Mouse (Mus musculus): Measurements from ENCODE around the gene Ephb1. TPM values are rescaled to one million over a fixed set of nuclear protein-coding genes. Genes with fewer than 3 reads are reported as not detected.

Ephb1 gene
- total and polyA plus RNA-seq, 3 experiments, result not detected

DNA sequence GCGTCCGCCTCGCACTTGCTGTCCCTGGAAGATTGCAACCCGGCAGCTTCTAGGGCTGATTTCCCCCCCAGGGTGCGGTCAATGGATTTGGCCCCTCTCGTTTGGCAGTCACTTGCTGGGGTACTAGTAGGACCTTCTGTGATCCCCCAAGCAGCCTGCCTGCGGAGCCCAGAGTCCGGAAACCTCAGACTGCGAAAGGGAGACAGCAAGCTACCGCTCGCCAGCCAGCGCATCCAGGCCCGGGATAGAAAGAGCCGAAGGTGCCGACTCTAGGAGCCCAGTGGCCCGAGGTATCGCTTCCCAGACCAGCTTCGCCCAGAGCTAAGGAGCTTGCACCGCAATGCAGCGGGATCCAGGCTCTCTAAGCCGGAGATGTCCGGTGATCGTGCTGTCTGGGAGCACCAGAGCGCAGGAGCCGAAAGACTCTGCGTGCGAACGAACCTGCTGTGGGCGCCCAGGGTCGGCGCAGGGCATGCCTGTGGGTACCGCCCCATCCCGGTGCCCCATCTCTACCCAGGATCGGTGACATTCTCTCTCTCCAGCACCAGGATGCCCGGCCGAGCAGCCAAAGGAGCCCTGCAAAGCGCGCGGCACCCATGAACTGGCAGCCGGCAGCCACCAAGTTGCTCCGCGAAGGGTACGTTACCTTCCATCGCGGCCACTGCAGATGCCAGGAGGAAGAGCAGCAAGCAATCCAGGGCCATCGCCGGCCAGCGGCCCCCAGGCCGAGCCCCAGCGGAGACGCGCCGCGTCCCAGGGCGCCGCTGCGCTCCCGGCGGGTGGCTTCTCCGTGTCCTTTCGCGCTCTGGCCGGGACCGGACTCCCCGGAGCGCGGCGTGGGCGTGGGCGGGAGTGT lies 629 bp downstream of the Ephb1 start:
- Histone ChIP-seq H3K4me3 (ENCODE audit: control insufficient read depth in 1 of 2, insufficient read depth in 1 of 2, low read depth in 2 of 2, low read length in 2 of 2) (no peak overlapping the region), H3K4me1 (ENCODE audit: control insufficient read depth in 1 of 2, insufficient read depth in 2 of 2, low read length in 2 of 2) (no peaks in the 10 kb centered on the region), H3K79me2 (ENCODE audit: control insufficient read depth, insufficient read depth, low read length, poor library complexity) (no peaks in the 10 kb centered on the region), H3K9me3 (replicated peaks; ENCODE audit: insufficient read depth, low read length) (no peaks in the 10 kb centered on the region), H3K36me3 (ENCODE audit: control insufficient read depth in 1 of 2, insufficient read depth in 2 of 2, low read length in 2 of 2) (no peaks in the 10 kb centered on the region), H3K27ac (ENCODE audit: control insufficient read depth, low read depth, low read length) (no peak overlapping the region), H3K9ac (ENCODE audit: control insufficient read depth, low read depth, low read length, poor library complexity, severe bottlenecking) (no peak overlapping the region), H3K27me3 (ENCODE audit: control insufficient read depth in 1 of 2, insufficient read depth in 2 of 2, low read length in 2 of 2) (no peaks in the 10 kb centered on the region)
- no peak for DNase-seq (ENCODE audit: low read depth, low spot score)
- TF ChIP-seq POLR2A (IDR thresholded peaks at IDR 0.05; ENCODE audit: control insufficient read depth in 1 of 2, insufficient read depth in 1 of 2, low read depth in 1 of 2, low read length in 2 of 2, poor library complexity in 1 of 2) (no peak), GATA1 (IDR thresholded peaks at IDR 0.05; ENCODE audit: low read depth, low read length) (no peak), POLR2AphosphoS2 (IDR thresholded peaks at IDR 0.05; ENCODE audit: low read length) (no peak), E2F4 (IDR thresholded peaks at IDR 0.05; ENCODE audit: borderline replicate concordance, low read depth, low read length) (no peak), TBP (IDR thresholded peaks at IDR 0.05; ENCODE audit: low read depth, low read length) (no peak), SIN3A (IDR thresholded peaks at IDR 0.05; ENCODE audit: low read length) (no peak), NELFE (IDR thresholded peaks at IDR 0.05; ENCODE audit: low read depth, low read length) (no peak), ZMIZ1 (IDR thresholded peaks at IDR 0.05; ENCODE audit: low read depth, low read length) (no peak), JUND (IDR thresholded peaks at IDR 0.05; ENCODE audit: low read depth, low read length) (no peak), ZC3H11A (IDR thresholded peaks at IDR 0.05; ENCODE audit: low read depth, low read length) (no peak), MAZ (IDR thresholded peaks at IDR 0.05; ENCODE audit: low read depth, low read length) (no peak), GABPA (IDR thresholded peaks at IDR 0.05; ENCODE audit: low read depth, low read length) (no peak), TAL1 (IDR thresholded peaks at IDR 0.05; ENCODE audit: low read length) (no peak), USF1 (IDR thresholded peaks at IDR 0.05; ENCODE audit: low read depth, low read length) (no peak), ETS1 (IDR thresholded peaks at IDR 0.05; ENCODE audit: low read depth, low read length) (no peak), MAX (IDR thresholded peaks at IDR 0.05; ENCODE audit: low read length) (no peak)

DNA sequence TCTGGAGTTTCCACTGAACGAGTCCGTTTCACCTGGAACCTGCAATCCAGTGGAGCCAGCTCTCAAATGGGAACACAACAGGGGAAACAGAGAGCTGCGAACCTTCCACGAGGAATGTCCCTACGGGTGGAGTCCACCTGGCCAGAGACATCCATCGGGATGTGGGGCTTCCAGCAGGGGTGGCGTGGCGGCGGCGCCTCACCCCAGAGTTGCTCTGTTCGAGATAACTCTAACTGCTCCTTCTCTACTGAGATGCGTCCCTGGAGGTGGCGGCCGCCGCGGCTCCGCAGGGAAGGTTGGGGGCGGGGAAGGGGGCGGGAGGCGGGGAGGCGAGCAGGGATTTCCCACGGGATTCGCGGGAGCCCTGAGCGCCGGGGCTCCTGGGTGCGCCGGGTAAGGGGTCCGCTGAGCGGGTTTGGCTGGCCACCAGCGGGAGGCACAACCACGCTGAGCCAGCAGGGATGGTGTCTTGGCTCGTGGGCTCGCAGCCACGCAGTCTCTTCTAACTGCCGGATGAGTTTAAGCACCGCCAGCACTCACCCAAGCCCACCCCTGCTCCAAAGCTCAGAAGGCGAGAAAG lies 1.3 kb downstream of the Ephb1 start:
- no peaks in the 10 kb centered on the region for H3K36me3 ChIP-seq (ENCODE audit: control insufficient read depth in 1 of 2, insufficient read depth in 2 of 2, low read length in 2 of 2)
- H3K9me3 ChIP-seq (replicated peaks; ENCODE audit: insufficient read depth, low read length), result no peaks in the 10 kb centered on the region
- no peak for DNase-seq (ENCODE audit: low read depth, low spot score)
- no peak overlapping the region for H3K9ac ChIP-seq (ENCODE audit: control insufficient read depth, low read depth, low read length, poor library complexity, severe bottlenecking)
- TF ChIP-seq MAX (IDR thresholded peaks at IDR 0.05; ENCODE audit: low read length) (no peak), MYB (IDR thresholded peaks at IDR 0.05; ENCODE audit: low read depth, low read length) (no peak), NELFE (IDR thresholded peaks at IDR 0.05; ENCODE audit: low read depth, low read length) (no peak), ETS1 (IDR thresholded peaks at IDR 0.05; ENCODE audit: low read depth, low read length) (no peak), POLR2A (IDR thresholded peaks at IDR 0.05; ENCODE audit: control insufficient read depth in 1 of 2, insufficient read depth in 1 of 2, low read depth in 1 of 2, low read length in 2 of 2, poor library complexity in 1 of 2) (no peak), SMC3 (IDR thresholded peaks at IDR 0.05; ENCODE audit: low read depth, low read length) (no peak), TAL1 (IDR thresholded peaks at IDR 0.05; ENCODE audit: low read length) (no peak), NRF1 (IDR thresholded peaks at IDR 0.05; ENCODE audit: insufficient read depth, low read depth, low read length, poor library complexity, severe bottlenecking) (no peak), CHD1 (IDR thresholded peaks at IDR 0.05; ENCODE audit: low read depth, low read length) (no peak), GABPA (IDR thresholded peaks at IDR 0.05; ENCODE audit: low read depth, low read length) (no peak), MXI1 (IDR thresholded peaks at IDR 0.05; ENCODE audit: low read depth, low read length) (no peak), TCF12 (IDR thresholded peaks at IDR 0.05; ENCODE audit: low read depth, low read length) (no peak), UBTF (IDR thresholded peaks at IDR 0.05; ENCODE audit: borderline replicate concordance, insufficient read depth, low read depth, low read length) (no peak)
- H3K79me2 ChIP-seq (ENCODE audit: control insufficient read depth, insufficient read depth, low read length, poor library complexity), result no peaks in the 10 kb centered on the region
- H3K27ac ChIP-seq (ENCODE audit: control insufficient read depth, low read depth, low read length), result no peak overlapping the region
- no peak overlapping the region for H3K4me3 ChIP-seq (ENCODE audit: control insufficient read depth in 1 of 2, insufficient read depth in 1 of 2, low read depth in 2 of 2, low read length in 2 of 2)
- H3K4me1 ChIP-seq (ENCODE audit: control insufficient read depth in 1 of 2, insufficient read depth in 2 of 2, low read length in 2 of 2), result no peaks in the 10 kb centered on the region
- no peaks in the 10 kb centered on the region for H3K27me3 ChIP-seq (ENCODE audit: control insufficient read depth in 1 of 2, insufficient read depth in 2 of 2, low read length in 2 of 2)
